Mouse (Mus musculus): ENCODE results near the gene Zfp622. TPM values are rescaled to one million over a fixed set of nuclear protein-coding genes. Genes with fewer than 3 reads are reported as not detected.
A peak's percentile ranks its signal among the peaks of the same experiment; 100 is the strongest.
"Not testable (repeated sequence)": the region's sequence is repeated elsewhere in the genome, so short reads cannot be mapped to it uniquely, and the experiment has no call there.

Gene Zfp622
- polyA plus RNA-seq, 1 experiment: not detected

GRCm38 (mm10) chr15:25959375-25959774, 24.8 kb upstream of the Zfp622 start:
- WGBS: 14% methylated on average over 5 of the region's 5 CpGs
- Histone ChIP-seq H3K27ac (ENCODE audit: insufficient read depth, low read depth, low read length) (no peak overlapping the region), H3K4me3 (ENCODE audit: insufficient read depth, low read depth, low read length) (no peak overlapping the region), H3K4me1 (ENCODE audit: control insufficient read depth, insufficient read depth, low read length) (no peaks in the 10 kb centered on the region)
- no peak for TF ChIP-seq POLR2A (IDR thresholded peaks at IDR 0.05; ENCODE audit: insufficient read depth, low read depth, low read length)
- TF ChIP-seq CTCF (IDR thresholded peaks at IDR 0.05; ENCODE audit: insufficient read depth, low read depth, low read length): no peak

GRCm38 (mm10) chr15:25960231-25960630, 23.9 kb upstream of the Zfp622 start:
- Histone ChIP-seq H3K4me1 (ENCODE audit: control insufficient read depth, insufficient read depth, low read length) (no peaks in the 10 kb centered on the region), H3K4me3 (ENCODE audit: insufficient read depth, low read depth, low read length) (no peak overlapping the region), H3K27ac (ENCODE audit: insufficient read depth, low read depth, low read length) (no peak overlapping the region)
- WGBS: 94% methylated on average over 5 of the region's 5 CpGs
- TF ChIP-seq POLR2A (IDR thresholded peaks at IDR 0.05; ENCODE audit: insufficient read depth, low read depth, low read length) (no peak), CTCF (IDR thresholded peaks at IDR 0.05; ENCODE audit: insufficient read depth, low read depth, low read length) (no peak)

GRCm38 (mm10) chr15:25966220-25966774, 17.9 kb upstream of the Zfp622 start:
- Histone ChIP-seq H3K4me3 (ENCODE audit: insufficient read depth, low read depth, low read length) (no peak overlapping the region), H3K4me1 (ENCODE audit: control insufficient read depth, insufficient read depth, low read length) (no peaks in the 10 kb centered on the region), H3K27ac (ENCODE audit: insufficient read depth, low read depth, low read length) (no peak overlapping the region)
- WGBS: 83% methylated on average over 6 of the region's 6 CpGs
- TF ChIP-seq CTCF (IDR thresholded peaks at IDR 0.05; ENCODE audit: insufficient read depth, low read depth, low read length): no peak

- Histone ChIP-seq H3K27ac (ENCODE audit: insufficient read depth, low read depth, low read length) (no peak overlapping the region), H3K4me3 (ENCODE audit: insufficient read depth, low read depth, low read length) (no peak overlapping the region), H3K4me1 (ENCODE audit: control insufficient read depth, insufficient read depth, low read length) (no peaks in the 10 kb centered on the region)
- no peak for TF ChIP-seq POLR2A (IDR thresholded peaks at IDR 0.05; ENCODE audit: insufficient read depth, low read depth, low read length)
- no peak for TF ChIP-seq CTCF (IDR thresholded peaks at IDR 0.05; ENCODE audit: insufficient read depth, low read depth, low read length)
- WGBS: 93% methylated on average over 9 of the region's 9 CpGs
These were observed 12.6 kb upstream of the Zfp622 start for GRCm38 (mm10) chr15:25971596-25971995.

GRCm38 (mm10) chr15:25972758-25973157, 11.4 kb upstream of the Zfp622 start:
- 91% methylated on average over 5 of the region's 5 CpGs for WGBS
- TF ChIP-seq POLR2A (IDR thresholded peaks at IDR 0.05; ENCODE audit: insufficient read depth, low read depth, low read length) (no peak), CTCF (IDR thresholded peaks at IDR 0.05; ENCODE audit: insufficient read depth, low read depth, low read length) (no peak)
- no peak overlapping the region for H3K4me3 ChIP-seq (ENCODE audit: insufficient read depth, low read depth, low read length)

GRCm38 (mm10) chr15:25974352-25974751, 9.8 kb upstream of the Zfp622 start:
- Histone ChIP-seq H3K4me1 (ENCODE audit: control insufficient read depth, insufficient read depth, low read length) (no peaks in the 10 kb centered on the region), H3K4me3 (ENCODE audit: insufficient read depth, low read depth, low read length) (no peak overlapping the region), H3K27ac (ENCODE audit: insufficient read depth, low read depth, low read length) (no peak overlapping the region)
- WGBS: 90% methylated on average over 4 of the region's 4 CpGs
- no peak for TF ChIP-seq CTCF (IDR thresholded peaks at IDR 0.05; ENCODE audit: insufficient read depth, low read depth, low read length)
- TF ChIP-seq POLR2A (IDR thresholded peaks at IDR 0.05; ENCODE audit: insufficient read depth, low read depth, low read length): no peak

More at GRCm38 (mm10) chr15:25972758-25973157, 11.4 kb upstream of the Zfp622 start:
- Histone ChIP-seq H3K4me1 (ENCODE audit: control insufficient read depth, insufficient read depth, low read length) (no peaks in the 10 kb centered on the region), H3K27ac (ENCODE audit: insufficient read depth, low read depth, low read length) (no peak overlapping the region)

- H3K4me3 ChIP-seq (ENCODE audit: insufficient read depth, low read depth, low read length): no peak overlapping the region
- no peak overlapping the region for H3K27ac ChIP-seq (ENCODE audit: insufficient read depth, low read depth, low read length)
- TF ChIP-seq CTCF (IDR thresholded peaks at IDR 0.05; ENCODE audit: insufficient read depth, low read depth, low read length) (no peak), POLR2A (IDR thresholded peaks at IDR 0.05; ENCODE audit: insufficient read depth, low read depth, low read length) (no peak)
- 94% methylated on average over 6 of the region's 6 CpGs for WGBS
- H3K4me1 ChIP-seq (ENCODE audit: control insufficient read depth, insufficient read depth, low read length): no peaks in the 10 kb centered on the region
These were observed 8.4 kb upstream of the Zfp622 start for GRCm38 (mm10) chr15:25975810-25976209.

- peak overlapping the region; percentile 27; the same call in 1 of the 2 replicates for H3K27ac ChIP-seq (ENCODE audit: insufficient read depth, low read depth, low read length)
- peak overlapping the region; percentile 67 for H3K4me3 ChIP-seq (ENCODE audit: insufficient read depth, low read depth, low read length)
- not testable (repeated sequence) for H3K4me1 ChIP-seq (ENCODE audit: control insufficient read depth, insufficient read depth, low read length)
- WGBS: 15% methylated on average over 6 of the region's 6 CpGs
These were observed 552 bp upstream of the Zfp622 start for GRCm38 (mm10) chr15:25983614-25984013.

GRCm38 (mm10) chr15:25984734-25985492, 747 bp downstream of the Zfp622 start:
- 1% methylated on average over 71 of the region's 71 CpGs for WGBS
- H3K27ac ChIP-seq (ENCODE audit: insufficient read depth, low read depth, low read length): peak overlapping the region; percentile 53; the same call in 1 of the 2 replicates
- peak overlapping the region; percentile 67 for H3K4me3 ChIP-seq (ENCODE audit: insufficient read depth, low read depth, low read length)
- TF ChIP-seq POLR2A (IDR thresholded peaks at IDR 0.05; ENCODE audit: insufficient read depth, low read depth, low read length): no peak
- no peak for TF ChIP-seq CTCF (IDR thresholded peaks at IDR 0.05; ENCODE audit: insufficient read depth, low read depth, low read length)
- peaks cover 2% of the 10 kb centered on the region; the same call in 1 of the 2 replicates for H3K4me1 ChIP-seq (ENCODE audit: control insufficient read depth, insufficient read depth, low read length)
